Mouse (Mus musculus) heart, embryonic 12.5 days (tissue): Measurements from ENCODE around the gene Bsg. TPM values are rescaled to one million over a fixed set of nuclear protein-coding genes. Genes with fewer than 3 reads are reported as not detected.

Experiments used
- ATAC-seq: fragments of 200-750 bp; cut with Nextera tagmentation; 2 replicates; pipeline ENCODE4 v1.8.0; 2017; ENCODE audit warnings: moderate TSS enrichment, moderate library complexity; ENCODE audit not compliant: insufficient number of reproducible peaks, low FRiP score
- H3K27ac ChIP-seq: fragments of 300-500 bp; sonication (generic); 2 replicates; pipeline ENCODE4 v1.5.1; 2016; ENCODE audit warnings: mild to moderate bottlenecking, moderate library complexity; ENCODE audit not compliant: poor library complexity, severe bottlenecking
- H3K27me3 ChIP-seq: fragments of 300-500 bp; sonication (generic); replicated peaks from 2 replicates; pipeline ENCODE4 v1.6.1; 2016; ENCODE audit warnings: mild to moderate bottlenecking, moderate library complexity
- H3K36me3 ChIP-seq: fragments of 300-500 bp; sonication (generic); 2 replicates; pipeline ENCODE4 v1.6.1; 2016; ENCODE audit warnings: mild to moderate bottlenecking, moderate library complexity
- H3K4me1 ChIP-seq: fragments of 300-500 bp; sonication (generic); replicated peaks from 2 replicates; pipeline ENCODE4 v1.6.1; 2016; ENCODE audit warnings: mild to moderate bottlenecking
- H3K4me2 ChIP-seq: fragments of 300-500 bp; sonication (generic); 2 replicates; pipeline ENCODE4 v1.6.1; 2016; ENCODE audit warnings: mild to moderate bottlenecking, moderate library complexity
- H3K4me3 ChIP-seq: fragments of 300-500 bp; sonication (generic); 2 replicates; pipeline ENCODE4 v1.5.1; 2016; ENCODE audit warnings: mild to moderate bottlenecking
- H3K9ac ChIP-seq: fragments of 300-500 bp; sonication (generic); 2 replicates; pipeline ENCODE4 v1.6.1; 2016; ENCODE audit warnings: mild to moderate bottlenecking, moderate library complexity
- H3K9me3 ChIP-seq: fragments of 300-500 bp; sonication (generic); replicated peaks from 2 replicates; pipeline ENCODE4 v1.6.1; 2016; ENCODE audit warnings: mild to moderate bottlenecking, moderate library complexity
- WGBS: fragments of 180-500 bp; shearing (Covaris S2); methylation state at CpG from one replicate; pipeline ENCODE4 v1.1.7; 2016; 5-methylcytosine and 5-hydroxymethylcytosine counted together
- polyA plus RNA-seq: library from polyadenylated mRNA; unstranded; fragments of >200 nt; fragmentation: Nextera tagmentation; extraction: Ambion mirVana; gene quantifications from 2 replicates; pipeline ENCODE4 v1.2.1, GENCODE M21; 2016

Bsg gene
- 1,289 and 1,310 TPM in 2 replicates for polyA plus RNA-seq

- Histone ChIP-seq H3K9ac (peak within 1 kb of the TSS; percentile 96), H3K4me2 (peak within 1 kb of the TSS; percentile 98), H3K27ac (peak within 1 kb of the TSS; percentile 86), H3K9me3 (no peaks in the 10 kb centered on the region), H3K4me3 (peak within 1 kb of the TSS; percentile 75), H3K27me3 (no peaks in the 10 kb centered on the region), H3K4me1 (peaks cover 61% of the 10 kb centered on the region), H3K36me3 (peaks cover 24% of the 10 kb centered on the region)
- under 1% methylated on average over 65 of the region's 65 CpGs for WGBS
- peak; percentile 93 for ATAC-seq
Measured at GRCm38 (mm10) chr10:79704065-79704969, at the start of gene Bsg. Gene Bsg (plus strand): TSS chr10:79704491.

- no peak for ATAC-seq
- 57% methylated on average over 1 of the region's 1 CpGs for WGBS
- no peak overlapping the region for H3K9ac ChIP-seq
Measured at GRCm38 (mm10) chr10:79654946-79655395, 49.3 kb upstream of the Bsg start.

GRCm38 (mm10) chr10:79658829-79659228 lies 45.5 kb upstream of the Bsg start:
- Histone ChIP-seq H3K9me3 (no peaks in the 10 kb centered on the region), H3K27me3 (peaks cover 25% of the 10 kb centered on the region), H3K4me1 (no peaks in the 10 kb centered on the region; the same call in 1 of the 2 replicates), H3K4me3 (no peak overlapping the region), H3K36me3 (no peaks in the 10 kb centered on the region), H3K9ac (no peak overlapping the region), H3K27ac (no peak overlapping the region), H3K4me2 (no peak overlapping the region)
- no peak for ATAC-seq
- WGBS, result 15% methylated on average over 4 of the region's 4 CpGs

More at GRCm38 (mm10) chr10:79654946-79655395, 49.3 kb upstream of the Bsg start:
- no peaks in the 10 kb centered on the region for H3K36me3 ChIP-seq
- H3K4me2 ChIP-seq, result no peak overlapping the region
- H3K27me3 ChIP-seq, result peaks cover 50% of the 10 kb centered on the region
- 0 out of 2 replicates have a peak, but pooled peaks cover 3% of the 10 kb centered on the region for H3K4me1 ChIP-seq
- H3K27ac ChIP-seq, result no peak overlapping the region
- H3K9me3 ChIP-seq, result no peaks in the 10 kb centered on the region
- H3K4me3 ChIP-seq, result no peak overlapping the region

- no peak for ATAC-seq
- no peak overlapping the region for H3K9ac ChIP-seq
- H3K36me3 ChIP-seq, result no peaks in the 10 kb centered on the region
- peaks cover 18% of the 10 kb centered on the region for H3K27me3 ChIP-seq
- no peak overlapping the region for H3K27ac ChIP-seq
- no peak overlapping the region for H3K4me2 ChIP-seq
- no peak overlapping the region for H3K4me3 ChIP-seq
- H3K9me3 ChIP-seq, result no peaks in the 10 kb centered on the region
- 77% methylated on average over 2 of the region's 2 CpGs for WGBS
- no peaks in the 10 kb centered on the region; the same call in 1 of the 2 replicates for H3K4me1 ChIP-seq
Measured at GRCm38 (mm10) chr10:79660298-79660697, 44.0 kb upstream of the Bsg start.

- Histone ChIP-seq H3K4me1 (no peaks in the 10 kb centered on the region; the same call in 1 of the 2 replicates), H3K9me3 (no peaks in the 10 kb centered on the region), H3K4me2 (no peak overlapping the region), H3K9ac (no peak overlapping the region), H3K4me3 (no peak overlapping the region), H3K27ac (no peak overlapping the region), H3K36me3 (no peaks in the 10 kb centered on the region), H3K27me3 (peaks cover 14% of the 10 kb centered on the region)
- WGBS, result 23% methylated on average over 2 of the region's 3 CpGs
- no peak for ATAC-seq
Measured at GRCm38 (mm10) chr10:79661861-79662260, 42.4 kb upstream of the Bsg start.

GRCm38 (mm10) chr10:79664131-79664665 lies 40.1 kb upstream of the Bsg start, which contains the start of gene Madcam1:
Gene Madcam1 (plus strand): TSS chr10:79664559.
- H3K36me3 ChIP-seq, result no peaks in the 10 kb centered on the region
- H3K27me3 ChIP-seq, result peaks cover 14% of the 10 kb centered on the region
- no peak for ATAC-seq
- 12% methylated on average over 13 of the region's 13 CpGs for WGBS
- no peak within 1 kb of the TSS for H3K27ac ChIP-seq
- no peak within 1 kb of the TSS for H3K4me3 ChIP-seq
- H3K4me2 ChIP-seq, result no peak within 1 kb of the TSS
- no peak within 1 kb of the TSS for H3K9ac ChIP-seq
- H3K4me1 ChIP-seq, result no peaks in the 10 kb centered on the region; the same call in 1 of the 2 replicates
- no peaks in the 10 kb centered on the region for H3K9me3 ChIP-seq

GRCm38 (mm10) chr10:79665051-79665450 lies 39.2 kb upstream of the Bsg start:
- H3K4me2 ChIP-seq, result no peak overlapping the region
- H3K9ac ChIP-seq, result no peak overlapping the region
- ATAC-seq, result no peak
- no peak overlapping the region for H3K27ac ChIP-seq
- no peaks in the 10 kb centered on the region for H3K9me3 ChIP-seq
- peaks cover 1% of the 10 kb centered on the region for H3K4me1 ChIP-seq
- H3K4me3 ChIP-seq, result no peak overlapping the region
- WGBS, result 79% methylated on average over 8 of the region's 8 CpGs
- peaks cover 14% of the 10 kb centered on the region for H3K27me3 ChIP-seq
- H3K36me3 ChIP-seq, result no peaks in the 10 kb centered on the region

GRCm38 (mm10) chr10:79666493-79666892 lies 37.8 kb upstream of the Bsg start:
- Histone ChIP-seq H3K9ac (no peak overlapping the region), H3K4me1 (peaks cover 12% of the 10 kb centered on the region), H3K36me3 (no peaks in the 10 kb centered on the region), H3K27me3 (peaks cover 14% of the 10 kb centered on the region), H3K9me3 (no peaks in the 10 kb centered on the region), H3K4me3 (no peak overlapping the region), H3K4me2 (no peak overlapping the region), H3K27ac (no peak overlapping the region)
- ATAC-seq, result no peak
- 56% methylated on average over 9 of the region's 9 CpGs for WGBS

- no peak overlapping the region for H3K27ac ChIP-seq
- H3K4me3 ChIP-seq, result no peak overlapping the region
- peaks cover 14% of the 10 kb centered on the region for H3K27me3 ChIP-seq
- H3K4me1 ChIP-seq, result peaks cover 12% of the 10 kb centered on the region
- no peaks in the 10 kb centered on the region for H3K9me3 ChIP-seq
- no peak for ATAC-seq
- H3K36me3 ChIP-seq, result peaks cover 5% of the 10 kb centered on the region; the same call in 1 of the 2 replicates
- H3K4me2 ChIP-seq, result no peak overlapping the region
- 80% methylated on average over 5 of the region's 5 CpGs for WGBS
- H3K9ac ChIP-seq, result no peak overlapping the region
Measured at GRCm38 (mm10) chr10:79668076-79668475, 36.2 kb upstream of the Bsg start.

GRCm38 (mm10) chr10:79668771-79669575 lies 35.3 kb upstream of the Bsg start, which contains the start of gene Tpgs1:
Gene Tpgs1 (plus strand): TSS chr10:79669369.
- Histone ChIP-seq H3K36me3 (peaks cover 13% of the 10 kb centered on the region), H3K4me1 (peaks cover 12% of the 10 kb centered on the region), H3K4me2 (peak within 1 kb of the TSS; percentile 80), H3K4me3 (peak within 1 kb of the TSS; percentile 90), H3K27me3 (peaks cover 14% of the 10 kb centered on the region), H3K27ac (peak within 1 kb of the TSS; percentile 87), H3K9me3 (no peaks in the 10 kb centered on the region), H3K9ac (peak within 1 kb of the TSS; percentile 84)
- ATAC-seq, result peak; percentile 80
- WGBS, result under 1% methylated on average over 45 of the region's 45 CpGs
